Mouse (Mus musculus) mouse trophoblast stem cell (cell line): ENCODE results near the gene Tbck.

ENCODE experiments used
- in situ Hi-C, 2 experiments: fragments of 300-500 bp; cut with MseI, MboI; formaldehyde crosslinking; loops; 2 replicates in 1 of 2; 3 replicates in 1 of 2; pipeline ENCODE4 v1.15.1; 2025

Tbck gene

DNA sequence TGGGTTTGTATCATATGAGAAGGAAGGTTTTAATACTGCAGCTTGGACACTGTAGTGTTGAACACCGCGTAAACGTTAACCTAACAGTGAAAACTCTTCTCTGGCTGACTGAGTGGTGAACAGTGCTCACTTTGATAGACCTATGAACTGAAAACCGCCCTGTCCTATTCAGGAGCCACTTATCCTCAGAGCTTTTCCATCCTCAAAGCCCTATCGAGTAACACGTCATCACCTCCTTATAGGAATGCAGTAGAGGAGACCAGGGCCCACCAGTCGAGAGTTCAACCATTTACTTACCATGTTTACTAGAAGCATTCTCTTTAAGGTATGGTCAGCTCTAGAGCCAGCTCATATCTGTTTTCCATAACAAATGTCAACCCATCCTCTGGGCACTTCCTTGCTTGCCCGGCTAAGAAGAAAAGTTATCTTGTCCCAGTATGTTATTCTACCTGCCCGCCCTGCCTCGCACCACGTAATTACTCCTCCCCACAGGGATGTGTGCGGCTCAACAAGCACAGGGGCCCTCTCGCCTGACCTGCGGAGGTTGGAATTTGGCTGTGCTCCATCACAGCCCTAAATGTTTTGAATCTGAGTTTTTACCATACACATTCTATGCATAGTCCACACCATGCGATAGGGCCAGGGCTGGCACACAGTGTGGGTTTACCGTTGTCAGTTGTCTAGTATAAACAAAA, 147.4 kb downstream of the Tbck start:
- in situ Hi-C loops = no loop called here

DNA sequence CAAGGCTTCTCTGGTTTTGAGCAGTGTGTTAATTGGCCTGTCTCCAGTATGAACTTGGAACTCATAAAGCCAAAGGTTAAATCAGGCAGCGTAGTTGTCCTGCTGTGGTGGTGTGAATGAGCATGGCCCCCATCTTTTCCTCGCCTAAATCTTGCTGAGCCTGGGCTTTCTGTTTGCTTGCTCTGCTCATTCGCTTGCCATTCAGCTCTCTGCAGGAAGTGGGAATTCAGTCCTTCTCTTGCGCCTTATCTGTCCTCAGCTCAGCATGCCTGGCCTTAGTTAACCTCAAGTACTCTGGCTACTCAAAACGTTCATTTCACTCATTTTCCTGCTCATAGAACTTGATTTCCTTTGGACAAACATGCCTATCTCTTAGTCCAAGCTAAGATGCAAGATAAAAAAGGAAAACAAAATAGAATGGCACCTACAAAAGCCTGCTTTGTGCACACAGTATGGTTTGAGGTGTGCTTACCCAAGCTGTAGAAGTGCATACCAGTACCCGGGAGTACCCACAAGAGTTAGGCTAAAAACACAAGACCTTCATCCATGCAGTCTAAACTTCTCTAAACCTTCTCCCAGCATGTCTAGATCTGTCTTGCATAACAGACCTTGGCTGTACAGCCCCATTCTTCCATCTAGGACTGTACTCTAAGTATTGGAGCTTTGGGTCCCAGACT, 151.3 kb downstream of the Tbck start:
- in situ Hi-C loops = no loop called here

DNA sequence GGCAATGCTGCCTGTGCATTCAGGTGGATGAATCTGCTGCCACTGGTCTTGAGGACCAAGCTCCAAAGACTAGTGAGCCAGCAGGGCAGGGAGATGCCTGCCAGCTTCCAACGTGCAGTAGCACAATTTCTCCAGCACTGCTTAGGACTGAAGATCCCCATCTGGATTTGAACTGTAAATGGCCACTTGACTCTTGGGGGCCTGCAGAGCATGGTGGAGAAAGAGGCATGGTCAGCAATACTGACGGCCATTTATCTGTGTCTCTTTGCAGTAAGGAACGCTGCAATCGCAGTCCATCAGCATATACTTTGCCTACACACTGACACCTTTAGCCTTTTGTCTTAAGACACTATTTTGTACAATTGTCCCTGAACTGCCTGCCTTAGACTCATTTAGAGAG, 153.2 kb downstream of the Tbck start:
- in situ Hi-C loops = no loop called here

DNA sequence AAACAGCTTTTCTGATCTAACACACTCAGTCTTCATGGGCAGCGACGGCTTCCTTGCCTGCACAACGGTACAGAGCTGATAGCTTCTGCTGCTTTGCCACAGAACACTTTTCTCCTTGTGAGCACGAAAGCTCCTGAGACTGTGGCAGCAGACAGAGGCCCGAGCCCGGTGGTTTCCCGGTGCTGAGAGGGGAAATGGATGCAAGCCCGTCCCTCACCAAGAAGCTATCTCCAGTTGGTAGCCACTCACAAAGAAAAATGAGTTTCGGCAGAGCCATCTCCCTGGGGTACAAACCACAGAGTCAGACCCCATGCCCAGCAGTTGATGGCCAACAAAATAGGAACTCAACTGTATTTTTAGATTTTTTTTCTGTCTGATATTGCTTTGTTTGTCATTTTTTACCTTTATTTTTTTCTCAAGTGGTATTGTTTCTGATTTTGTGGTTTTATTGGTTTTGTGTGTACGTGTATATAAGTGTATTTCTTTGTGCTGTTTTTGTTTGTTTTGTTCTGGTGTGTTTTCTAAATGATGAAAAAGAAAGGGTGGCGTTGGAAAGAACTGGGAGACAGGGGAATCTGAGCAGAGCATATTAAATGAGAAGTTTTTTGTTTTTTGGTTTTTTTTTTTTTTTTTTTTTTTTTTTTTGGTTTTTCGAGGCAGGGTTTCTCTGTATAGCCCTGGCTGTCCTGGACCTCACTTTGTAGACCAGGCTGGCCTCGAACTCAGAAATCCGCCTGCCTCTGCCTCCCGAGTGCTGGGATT, 154.9 kb downstream of the Tbck start:
- in situ Hi-C loops = no loop called here

DNA sequence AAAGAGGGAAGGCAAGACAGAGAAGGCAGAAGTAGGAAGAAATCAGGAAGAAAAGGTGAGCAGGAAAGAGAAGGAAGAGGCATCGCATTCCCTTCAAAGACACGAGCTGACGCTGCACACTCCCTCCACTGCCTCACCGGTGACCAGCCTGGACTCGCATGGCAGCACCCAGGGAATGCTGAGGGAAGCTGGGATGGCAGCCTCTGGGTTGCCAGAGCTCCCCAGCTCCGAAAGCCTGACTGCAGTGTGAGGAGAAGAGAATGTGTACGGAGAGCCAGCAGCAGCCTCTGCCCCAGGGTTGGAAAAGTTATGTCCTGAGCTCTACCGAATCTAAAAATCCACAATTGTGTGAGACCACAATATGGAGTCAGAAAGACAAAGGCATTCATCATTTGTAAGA, 155.6 kb downstream of the Tbck start:
- in situ Hi-C loops = no loop called here

DNA sequence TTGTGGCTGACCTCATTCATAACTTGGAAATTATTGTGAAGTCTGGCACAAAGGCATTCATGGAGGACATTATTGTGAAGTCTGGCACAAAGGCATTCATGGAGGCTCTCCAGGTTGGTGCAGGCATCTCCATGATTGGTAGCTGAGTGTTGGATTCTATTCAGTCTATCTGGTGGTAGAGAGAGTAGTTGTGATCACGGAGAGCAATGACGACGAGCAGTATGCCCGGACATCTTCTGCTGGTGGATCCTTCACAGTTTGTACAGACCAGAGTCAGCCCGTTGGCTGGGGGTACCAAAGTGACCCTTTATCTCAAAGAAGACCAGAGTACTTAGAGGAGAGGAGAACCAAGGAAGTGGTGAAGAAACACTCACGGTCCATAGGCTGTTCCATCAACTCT, 158.7 kb downstream of the Tbck start:
- in situ Hi-C loops = no loop called here

DNA sequence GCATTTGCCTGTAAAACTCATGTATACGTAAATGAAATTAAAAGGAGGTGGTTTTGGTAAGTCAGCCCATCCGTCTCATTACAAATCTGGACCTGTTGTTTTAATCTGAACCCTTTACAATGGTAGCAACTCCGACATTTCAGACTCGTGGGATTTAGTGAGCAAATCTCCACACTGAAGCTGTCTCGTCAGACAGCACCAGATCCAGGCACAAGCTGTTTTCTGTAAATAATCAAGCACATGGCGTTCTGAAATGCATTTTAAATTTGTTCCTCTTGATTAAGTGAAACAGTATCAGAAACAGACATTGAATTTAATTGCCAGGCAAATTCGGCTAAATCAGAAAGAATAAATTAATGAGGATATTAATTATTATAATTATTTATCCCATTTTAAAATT, 165.7 kb downstream of the Tbck start:
- in situ Hi-C loops = no loop called here

DNA sequence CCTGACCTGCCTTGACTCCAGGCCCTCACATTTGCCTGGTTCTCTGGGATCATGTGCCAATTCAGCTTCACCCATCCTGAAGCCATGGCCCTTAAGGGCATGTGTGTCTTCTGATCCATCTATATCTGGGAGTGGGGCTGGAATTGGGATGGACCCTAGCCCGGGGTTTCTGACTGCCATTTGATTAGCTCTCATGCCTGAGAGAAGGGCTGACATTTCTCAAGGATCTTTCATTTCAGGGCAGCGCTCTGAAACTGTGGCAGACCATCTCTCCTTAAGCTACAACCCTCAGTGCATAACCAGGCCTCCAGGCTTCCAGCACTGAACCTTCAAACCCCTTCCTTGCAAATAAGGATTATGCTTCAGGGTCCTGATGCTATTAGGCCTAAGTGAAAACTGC, 166.5 kb downstream of the Tbck start:
- in situ Hi-C loops = no loop called here

DNA sequence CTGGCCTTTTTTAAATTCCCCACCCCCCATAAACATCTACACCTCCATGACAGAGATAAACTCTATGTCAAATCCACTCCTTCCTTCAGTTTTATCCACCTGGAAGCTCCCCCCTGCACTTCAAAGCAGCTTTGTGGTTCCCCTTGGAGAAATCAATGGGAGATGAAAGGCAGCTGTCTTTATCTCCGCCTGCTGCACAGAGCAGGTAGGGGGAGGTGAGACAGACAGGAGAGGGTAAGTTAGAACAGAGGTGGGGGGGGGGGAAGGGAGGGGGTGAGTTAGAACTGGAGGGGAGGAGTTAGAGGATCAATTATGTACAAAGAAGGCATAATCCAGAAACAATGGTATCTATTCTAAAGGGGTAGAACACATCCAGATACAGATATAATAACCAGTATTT, 167.5 kb downstream of the Tbck start:
- in situ Hi-C loops = no loop called here

DNA sequence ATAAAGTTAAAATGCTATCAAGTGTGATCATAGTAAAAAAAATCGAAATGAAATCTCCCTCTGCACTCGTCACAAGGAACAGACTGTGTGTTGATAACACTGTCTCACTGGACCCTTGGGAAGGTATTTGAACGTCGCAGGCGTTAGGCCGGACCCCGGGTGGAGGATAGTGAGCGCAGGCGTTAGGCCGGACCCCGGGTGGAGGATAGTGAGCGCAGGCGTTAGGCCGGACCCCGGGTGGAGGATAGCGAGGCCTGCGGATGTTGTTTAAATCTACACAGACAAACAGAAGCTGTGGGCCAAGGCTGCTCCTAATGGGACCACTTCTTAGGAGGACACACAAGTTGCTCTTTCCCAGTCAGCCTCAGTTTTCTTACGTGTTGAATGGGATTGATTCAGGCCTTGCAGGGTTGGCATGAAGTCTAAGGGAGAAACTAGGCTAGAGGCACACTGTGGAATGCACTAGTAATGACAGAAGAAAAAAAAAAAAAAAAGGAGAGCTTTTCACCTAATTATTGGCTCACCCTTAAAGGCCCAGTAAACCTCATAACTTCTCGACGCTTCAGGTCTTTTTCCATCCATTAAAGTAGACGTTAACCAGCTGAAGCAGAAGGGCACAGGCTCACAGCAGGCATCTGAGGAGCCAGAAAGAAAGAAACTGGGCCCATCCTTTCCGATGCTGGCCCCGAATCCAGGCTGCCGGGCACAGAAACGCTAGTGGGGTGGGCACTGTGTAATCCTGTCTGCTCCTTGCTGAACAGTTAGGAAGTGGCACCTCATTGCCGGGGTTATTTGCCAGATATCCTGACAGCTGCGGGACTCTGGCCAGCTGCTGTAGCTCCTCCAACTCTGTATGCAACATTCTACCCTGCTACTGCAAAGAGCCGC, 168.1 kb downstream of the Tbck start:
- in situ Hi-C loops = no loop called here

DNA sequence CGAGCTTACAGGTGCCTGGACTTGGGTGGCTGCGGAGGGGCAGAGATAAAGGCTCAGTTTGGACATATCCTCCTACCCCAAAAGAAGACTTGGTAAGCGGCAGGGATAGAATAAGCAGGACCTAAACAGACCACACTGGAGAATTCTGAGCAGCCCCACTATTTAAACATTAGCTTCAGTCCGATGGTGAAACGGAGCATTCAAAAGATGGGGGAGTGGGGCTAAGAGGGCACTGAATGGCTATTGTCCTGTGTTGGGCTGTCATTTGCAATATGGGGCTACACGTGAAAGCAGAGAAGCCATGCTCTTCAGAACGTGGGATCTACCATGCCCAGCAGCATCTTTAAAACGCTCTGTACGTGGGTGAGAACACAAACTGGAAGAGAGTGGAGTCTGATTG, 170.3 kb downstream of the Tbck start:
- in situ Hi-C loops = no loop called here

DNA sequence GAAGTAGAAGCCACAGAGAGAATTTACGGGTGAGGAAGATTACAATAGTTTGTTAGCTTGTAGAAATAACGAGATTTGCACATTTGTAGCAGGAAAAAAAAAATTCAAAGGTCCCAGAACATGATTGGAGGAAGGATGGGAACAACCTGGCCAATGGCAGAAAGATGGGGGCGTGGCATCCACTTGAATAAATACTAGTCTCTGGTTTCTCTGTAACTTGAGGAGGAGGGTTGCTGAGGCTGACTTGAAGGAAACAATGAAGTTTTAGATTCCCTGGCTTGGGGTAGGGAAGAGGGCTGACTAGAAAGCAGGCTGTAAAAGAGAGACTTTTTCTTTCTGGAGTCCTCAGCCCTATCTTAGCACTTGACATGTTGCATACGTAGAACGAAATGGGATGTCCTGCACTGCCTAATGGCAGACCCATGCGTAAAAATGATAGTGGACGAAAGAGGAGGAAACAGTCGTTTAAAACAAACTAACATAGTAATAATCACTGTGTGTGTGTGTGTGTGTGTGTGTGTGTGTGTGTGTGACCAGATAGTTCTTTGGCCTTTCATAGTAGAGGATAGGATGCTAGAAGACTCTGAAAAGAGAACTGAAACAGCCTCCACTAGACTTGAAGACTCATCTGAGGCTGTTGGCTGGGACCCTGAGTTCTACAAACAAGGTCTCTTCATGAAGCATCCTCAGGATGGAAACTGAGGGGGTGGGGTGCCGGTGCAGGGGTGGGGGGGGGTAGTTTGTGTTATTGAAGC, 171.7 kb downstream of the Tbck start:
- in situ Hi-C loops = no loop called here

DNA sequence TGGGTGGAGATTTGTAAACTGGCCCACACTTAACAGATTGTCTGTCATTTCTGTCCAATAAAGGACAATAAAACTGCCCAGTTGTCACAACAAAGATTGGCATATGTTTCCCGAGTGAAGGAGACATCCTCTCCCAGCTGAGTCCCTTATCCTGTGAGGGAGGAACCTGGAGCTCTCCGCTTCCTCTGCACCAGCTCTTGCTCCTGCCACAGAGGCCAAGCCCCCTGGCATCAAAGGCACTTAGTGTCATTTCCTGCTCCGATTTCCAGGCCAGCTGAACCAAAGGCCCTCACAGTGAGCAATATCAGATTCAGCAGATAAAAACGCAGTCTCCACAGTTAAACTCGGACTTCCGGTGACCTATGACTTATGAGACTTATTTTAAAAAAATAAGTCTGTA, 172.7 kb downstream of the Tbck start:
- in situ Hi-C loops = no loop called here

DNA sequence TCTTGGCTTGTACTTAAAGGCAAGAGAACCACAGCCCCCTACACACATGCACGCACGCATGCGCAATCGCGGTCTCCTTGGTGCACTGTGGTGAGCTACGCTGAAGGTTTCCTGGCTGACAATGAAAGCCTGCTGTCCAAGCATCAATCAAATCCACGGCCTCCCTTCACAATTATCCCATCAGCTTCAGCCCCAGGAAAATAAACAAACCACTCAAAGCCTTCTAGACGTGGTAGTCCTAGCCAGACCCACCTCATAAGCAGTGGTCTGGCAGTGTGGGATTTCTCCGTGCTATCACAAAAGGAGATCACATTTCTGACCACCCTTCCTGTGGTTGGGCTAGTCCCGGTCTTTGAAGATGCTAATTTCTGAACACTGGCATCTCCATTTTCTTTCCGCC, 174.9 kb downstream of the Tbck start:
- in situ Hi-C loops = no loop called here

DNA sequence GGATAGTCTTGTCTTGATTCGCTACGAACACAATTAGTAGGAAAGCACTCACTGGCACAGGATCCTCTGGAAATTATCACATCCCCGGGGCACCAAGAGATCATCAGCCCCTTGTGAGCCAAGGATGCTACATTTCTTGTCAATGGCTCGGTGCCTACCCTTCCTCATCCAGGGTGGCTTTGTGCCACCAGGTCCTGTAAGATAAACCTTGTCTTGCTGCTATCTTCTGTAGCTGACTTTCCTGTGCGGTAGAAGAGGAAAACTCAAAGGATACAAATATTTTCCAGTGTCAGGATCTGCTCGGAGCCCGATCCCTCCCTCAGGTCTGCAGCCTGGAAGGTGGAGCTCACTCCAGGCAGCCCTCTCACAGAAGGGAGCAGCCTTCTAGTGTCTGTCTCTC, 175.6 kb downstream of the Tbck start:
- in situ Hi-C loops = no loop called here

DNA sequence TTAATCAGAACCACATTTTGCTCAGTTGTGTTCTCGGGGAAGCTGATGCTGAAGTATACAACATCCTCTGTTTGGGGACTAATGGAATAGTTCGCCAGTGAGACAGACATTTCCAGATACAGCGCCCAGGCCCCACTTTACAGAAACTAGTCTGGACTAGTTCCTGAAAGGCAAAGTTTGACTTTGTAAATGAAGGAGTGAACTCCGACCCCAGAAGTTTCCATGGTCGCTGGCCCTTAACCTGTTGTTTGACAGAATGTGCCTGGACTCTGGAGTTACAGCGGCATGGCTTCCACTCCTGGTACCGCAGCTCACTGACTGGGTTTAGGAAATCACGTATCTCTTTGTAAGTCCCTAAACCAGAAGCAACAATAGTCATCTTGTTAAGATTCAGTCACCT, 176.9 kb downstream of the Tbck start:
- in situ Hi-C loops = no loop called here

DNA sequence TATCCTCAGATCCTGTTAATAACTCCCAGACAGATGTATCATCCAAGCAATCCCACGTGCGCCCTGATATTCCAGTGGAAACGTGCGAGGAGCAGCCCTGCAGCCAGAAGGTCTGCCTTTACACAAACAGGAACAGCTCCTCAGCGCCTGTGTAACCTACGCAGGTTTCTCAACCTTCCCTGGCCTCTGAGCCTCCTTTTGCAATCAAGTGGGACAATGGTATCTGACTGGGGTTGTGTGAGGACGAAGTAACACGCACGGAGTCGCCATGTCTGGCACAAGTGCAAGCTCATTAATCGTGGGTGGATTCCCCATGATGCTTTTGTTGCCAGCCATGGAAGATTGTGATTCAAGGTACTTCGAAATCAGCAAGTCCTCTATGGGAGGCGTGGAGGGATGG, 179.9 kb downstream of the Tbck start:
- in situ Hi-C loops = no loop called here

DNA sequence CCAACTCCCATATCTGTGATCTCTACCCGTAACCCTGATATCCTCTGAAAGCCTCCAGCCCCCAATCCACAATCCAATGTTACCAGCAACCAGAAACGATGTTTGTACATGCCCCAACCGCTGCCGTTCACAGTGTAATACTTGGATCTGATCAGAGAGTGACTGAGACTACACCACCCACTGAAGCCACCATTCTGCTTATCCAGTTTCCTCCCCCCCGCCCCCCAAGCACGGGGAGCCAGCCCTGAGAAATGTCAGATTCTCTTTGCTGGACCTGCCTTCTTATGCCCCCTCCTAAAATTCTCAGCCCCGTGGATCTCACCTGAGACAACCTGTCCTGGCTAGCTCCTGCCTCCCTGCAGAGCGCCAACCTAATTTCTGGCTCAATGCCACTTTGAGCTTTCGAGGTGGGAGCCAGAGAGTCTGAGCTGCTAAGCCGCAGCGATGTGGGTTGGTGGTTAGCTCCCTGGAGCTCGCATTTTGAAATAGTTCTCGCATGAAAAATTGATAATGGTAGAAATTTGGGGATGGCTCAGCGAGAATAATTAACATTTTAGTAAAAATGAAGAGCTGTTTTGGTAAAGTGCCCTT, 180.5 kb downstream of the Tbck start:
- in situ Hi-C loops = no loop called here

DNA sequence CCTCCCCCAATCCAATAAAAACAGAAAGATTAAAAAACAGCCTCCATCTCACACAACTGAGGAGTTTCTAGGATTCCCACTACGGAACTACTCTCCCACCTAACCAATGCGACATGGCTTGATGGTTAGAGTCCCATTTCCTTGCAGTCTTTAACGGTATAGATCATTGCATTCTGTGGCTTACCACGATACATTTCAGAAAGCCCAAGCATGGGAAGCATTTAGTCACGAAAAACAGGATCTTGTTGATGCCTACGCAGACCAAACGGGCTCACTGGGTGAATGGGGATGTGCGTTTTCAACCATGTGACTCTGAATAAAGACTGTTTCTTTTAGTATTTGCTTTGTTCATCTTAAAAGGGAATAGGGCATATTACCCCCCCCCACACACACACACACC, 181.0 kb downstream of the Tbck start:
- in situ Hi-C loops = no loop called here

DNA sequence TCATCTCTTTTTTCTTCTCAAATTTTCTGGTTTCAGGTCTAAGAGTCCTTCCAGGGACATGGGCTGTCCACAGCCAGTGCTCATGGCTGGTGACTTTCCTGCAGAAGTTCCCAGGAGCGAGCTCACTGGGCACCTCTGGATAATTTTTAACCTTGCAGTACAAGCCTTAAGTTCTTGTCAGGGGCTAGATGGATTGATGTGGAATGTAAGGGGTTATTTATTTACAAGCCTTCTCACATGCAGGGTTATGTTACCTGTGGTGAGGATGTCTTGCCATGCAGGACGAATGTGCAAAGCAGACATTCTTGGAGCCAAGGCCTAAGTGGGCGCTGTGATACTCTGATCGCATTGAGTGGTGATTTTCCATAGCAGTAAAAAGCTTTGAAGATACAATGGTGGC, 181.7 kb downstream of the Tbck start:
- in situ Hi-C loops = no loop called here

DNA sequence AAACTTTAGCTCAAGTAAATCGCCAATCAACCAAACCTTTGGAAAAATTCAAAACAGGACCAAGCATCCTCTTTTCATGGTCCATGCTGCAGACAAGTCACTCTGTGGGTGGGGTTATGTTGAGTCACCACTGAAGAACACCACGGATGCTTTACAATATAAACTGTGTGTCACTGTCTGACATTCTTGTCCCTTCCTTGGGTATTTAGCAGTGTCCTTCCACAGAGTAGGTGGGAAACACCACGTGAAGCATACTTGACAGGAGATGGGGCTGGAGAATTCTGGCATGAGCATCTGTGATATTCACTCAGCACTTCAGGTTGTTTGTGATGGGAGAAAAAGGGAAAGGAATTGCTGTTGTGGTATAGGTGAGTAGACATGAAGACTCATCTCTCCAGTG, 183.0 kb downstream of the Tbck start:
- in situ Hi-C loops = no loop called here
